In the genomic region with DNA sequence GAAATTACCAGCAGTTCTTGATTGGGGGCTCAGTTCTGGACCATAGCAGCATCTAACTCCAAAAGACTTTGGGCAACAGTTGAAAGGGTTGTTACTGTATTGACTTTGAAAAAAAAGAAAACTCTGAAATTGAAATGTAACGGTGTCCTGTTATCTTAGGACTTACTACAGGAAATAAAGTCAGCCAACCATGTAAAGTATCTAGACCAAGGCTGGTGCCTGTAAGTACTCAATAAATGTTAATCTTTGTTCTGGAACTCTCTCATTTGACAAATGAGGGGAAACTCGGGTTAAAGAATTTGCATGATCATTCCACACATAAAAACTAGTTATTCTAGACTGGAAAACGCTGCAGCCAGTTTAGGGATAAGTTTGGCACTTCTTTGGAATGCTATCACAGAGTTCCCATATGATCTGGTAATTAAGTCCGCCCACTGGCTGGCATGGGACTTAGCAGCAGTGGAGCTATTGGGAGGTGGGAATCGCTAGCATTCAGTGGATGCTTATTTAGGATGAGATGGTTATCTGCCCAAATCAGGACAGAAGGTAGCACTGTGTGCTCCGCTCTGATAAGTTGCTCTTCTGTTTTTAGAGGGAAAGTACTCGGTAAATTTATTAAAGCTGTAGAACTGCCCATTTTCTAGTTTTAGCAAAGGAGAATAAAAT, we compare ENCODE assay signal across 21 mouse cellular contexts. TPM values are rescaled to one million over a fixed set of nuclear protein-coding genes. Genes with fewer than 3 reads are reported as not detected.
DNase-seq lines count a peak whose midpoint lies in the region; ATAC-seq lines count a peak whose summit lies in the region.
"Had no signal": no experiment of that assay in that cellular context is flagged by ENCODE, and none has a peak within 500 bp of the region (broad histone marks: within the 10 kb centered on the region; RNA-seq: fewer than 3 reads in every experiment).

No protein-coding gene starts in this region.

- H3K27me3 ChIP-seq in forebrain, embryonic 16.5 days (replicated peaks; ENCODE audit: control insufficient read depth, insufficient read depth, low read length): no peaks in the 10 kb centered on the region
- no peaks in the 10 kb centered on the region for H3K27me3 ChIP-seq in forebrain, embryonic 10.5 days (ENCODE audit: poor library complexity, severe bottlenecking)
- H3K27me3 ChIP-seq in splenic B cell, adult 2 months (ENCODE audit: control insufficient read depth, insufficient read depth, low read length, poor library complexity, severe bottlenecking): no peaks in the 10 kb centered on the region
- H3K27me3 ChIP-seq: CH12.LX; embryonic facial prominence, embryonic 15.5 days; forebrain, embryonic 15.5 days; hindbrain, embryonic 13.5 days; kidney, embryonic 15.5 days; limb, embryonic 12.5 days; liver, embryonic 13.5 days; lung, embryonic 15.5 days; midbrain, embryonic 12.5 days had no signal

- WGBS in forebrain, embryonic 16.5 days: 49% methylated on average over 7 of the region's 7 CpGs
- WGBS in forebrain, embryonic 10.5 days: 75% methylated on average over 7 of the region's 7 CpGs

- no peak overlapping the region for H3K4me2 ChIP-seq in forebrain, embryonic 16.5 days (ENCODE audit: low read length)
- H3K4me2 ChIP-seq: embryonic facial prominence, embryonic 15.5 days; forebrain, embryonic 15.5 days; hindbrain, embryonic 13.5 days; kidney, embryonic 15.5 days; limb, embryonic 12.5 days; liver, embryonic 13.5 days; lung, embryonic 15.5 days; midbrain, embryonic 12.5 days had no signal

- H3K27ac ChIP-seq in forebrain, embryonic 16.5 days (ENCODE audit: low read length): no peak overlapping the region
- no peak overlapping the region for H3K27ac ChIP-seq in forebrain, embryonic 10.5 days
- H3K27ac ChIP-seq: embryonic facial prominence, embryonic 15.5 days; forebrain, embryonic 15.5 days; hindbrain, embryonic 13.5 days; kidney, embryonic 15.5 days; limb, embryonic 12.5 days; liver, embryonic 13.5 days; lung, embryonic 15.5 days; macrophage; midbrain, embryonic 12.5 days had no signal

- H3K9me3 ChIP-seq in forebrain, embryonic 16.5 days (ENCODE audit: control insufficient read depth, low read length): no peaks in the 10 kb centered on the region
- no peaks in the 10 kb centered on the region for H3K9me3 ChIP-seq in forebrain, embryonic 10.5 days
- H3K9me3 ChIP-seq: embryonic facial prominence, embryonic 15.5 days; forebrain, embryonic 15.5 days; hindbrain, embryonic 13.5 days; kidney, embryonic 15.5 days; limb, embryonic 12.5 days; liver, embryonic 13.5 days; lung, embryonic 15.5 days; midbrain, embryonic 12.5 days had no signal

- no peak for DNase-seq in forebrain, embryonic 10.5 days (ENCODE audit: extremely low spot score, low spot score)
- DNase-seq in left cerebral cortex, postnatal 25 days (ENCODE audit: low spot score in 2 of 2): peak; percentile 6 to 37
- no peak for DNase-seq in left cerebral cortex, adult 8-10 months (ENCODE audit: low spot score in 2 of 2)
- DNase-seq in layer of hippocampus, adult 9-11 months: peak; percentile 55
- DNase-seq in splenic B cell, adult 2 months (ENCODE audit: low read depth, low spot score): peak; percentile 38
- DNase-seq in gastrocnemius, postnatal 10 days: no peak
- DNase-seq: adrenal gland, postnatal 25 days; cerebellum, adult 9-10 months; liver, embryonic 13.5 days had no signal

- intact Hi-C loops in left cerebral cortex, postnatal 25 days (cut with DNase I): no loop called here

- no peak overlapping the region for H3K9ac ChIP-seq in forebrain, embryonic 16.5 days (replicated peaks; ENCODE audit: low read depth, low read length)
- H3K9ac ChIP-seq: embryonic facial prominence, embryonic 15.5 days; forebrain, embryonic 15.5 days; hindbrain, embryonic 13.5 days; kidney, embryonic 15.5 days; limb, embryonic 12.5 days; liver, embryonic 13.5 days; lung, embryonic 15.5 days; midbrain, embryonic 12.5 days had no signal

- no peaks in the 10 kb centered on the region for H3K4me1 ChIP-seq in forebrain, embryonic 16.5 days (replicated peaks; ENCODE audit: control insufficient read depth, insufficient read depth, low read length)
- peaks cover 3% of the 10 kb centered on the region for H3K4me1 ChIP-seq in forebrain, embryonic 10.5 days
- H3K4me1 ChIP-seq: forebrain, embryonic 15.5 days; hindbrain, embryonic 13.5 days; limb, embryonic 12.5 days; midbrain, embryonic 12.5 days had no signal

- no peaks in the 10 kb centered on the region for H3K36me3 ChIP-seq in forebrain, embryonic 16.5 days (ENCODE audit: control insufficient read depth, insufficient read depth)
- H3K36me3 ChIP-seq in forebrain, embryonic 10.5 days (replicated peaks): no peaks in the 10 kb centered on the region
- H3K36me3 ChIP-seq in splenic B cell, adult 2 months (ENCODE audit: control insufficient read depth, insufficient read depth, low read length, poor library complexity, severe bottlenecking): no peaks in the 10 kb centered on the region
- H3K36me3 ChIP-seq: embryonic facial prominence, embryonic 15.5 days; forebrain, embryonic 15.5 days; hindbrain, embryonic 13.5 days; kidney, embryonic 15.5 days; limb, embryonic 12.5 days; liver, embryonic 13.5 days; lung, embryonic 15.5 days; midbrain, embryonic 12.5 days had no signal

- no peak overlapping the region for H3K4me3 ChIP-seq in forebrain, embryonic 16.5 days (replicated peaks; ENCODE audit: low read length)
- no peak overlapping the region for H3K4me3 ChIP-seq in forebrain, embryonic 10.5 days
- H3K4me3 ChIP-seq: embryonic facial prominence, embryonic 15.5 days; forebrain, embryonic 15.5 days; hindbrain, embryonic 13.5 days; kidney, embryonic 15.5 days; limb, embryonic 12.5 days; liver, embryonic 13.5 days; lung, embryonic 15.5 days; midbrain, embryonic 12.5 days; myocyte had no signal

- ATAC-seq in forebrain, embryonic 16.5 days: 0 out of 2 replicates have a peak, but pooled peaks have one; percentile 15
- ATAC-seq in erythroblast, adult 5-6 weeks (replicated peaks; ENCODE audit: low FRiP score, poor library complexity, severe bottlenecking): no peak
- ATAC-seq: forebrain, embryonic 15.5 days had no signal

RNA-seq across cellular contexts. Expression of a gene that starts 17.1 kb away (rescaled TPM):
- 0.62 TPM in 1 of 2 replicates, not detected in the other for polyA plus RNA-seq in forebrain, embryonic 16.5 days (2015; fragmentation: Nextera tagmentation; extraction: Ambion mirVana)
- polyA plus RNA-seq in forebrain, embryonic 10.5 days (2016; fragmentation: Nextera tagmentation; extraction: Ambion mirVana): 0.84 and 1.2 TPM in 2 replicates
- total RNA-seq in left cerebral cortex, postnatal 25 days (2021): 1 to 10 TPM in 1 of 2 experiments, under 1 TPM in 1; 0.96 to 1.5 TPM
- total RNA-seq in left cerebral cortex, adult 8-10 months (2022): 1 to 10 TPM in 1 of 4 experiments, under 1 TPM in 1, not detected in 2; 0.87 to 1.6 TPM
- under 1 TPM; 0.45 to 0.54 TPM for total RNA-seq in gastrocnemius, postnatal 10 days (2021)
- not detected in 2 replicates for total RNA-seq in erythroblast, adult 5-6 weeks (2015; ENCODE audit: low replicate concordance)
- total RNA-seq in erythroblast, adult 5-6 weeks (2017; ENCODE audit: low replicate concordance): not detected in 2 replicates

RNA-seq across cellular contexts. Expression of a gene that starts 17.5 kb away (rescaled TPM):
- polyA plus RNA-seq in forebrain, embryonic 16.5 days (2015; fragmentation: Nextera tagmentation; extraction: Ambion mirVana): 22.2 and 27.6 TPM in 2 replicates
- polyA plus RNA-seq in forebrain, embryonic 10.5 days (2016; fragmentation: Nextera tagmentation; extraction: Ambion mirVana): 32.6 and 33.5 TPM in 2 replicates
- total RNA-seq in left cerebral cortex, postnatal 25 days (2021): 10 to 100 TPM; 52.8 to 58.2 TPM
- 10 to 100 TPM; 53.1 to 59.5 (median 56.7) TPM for total RNA-seq in left cerebral cortex, adult 8-10 months (2022)
- 10 to 100 TPM; 42.5 to 52.1 TPM for total RNA-seq in gastrocnemius, postnatal 10 days (2021)
- total RNA-seq in erythroblast, adult 5-6 weeks (2015; ENCODE audit: low replicate concordance): 21.1 and 28.2 TPM in 2 replicates
- 36.5 and 49.0 TPM in 2 replicates for total RNA-seq in erythroblast, adult 5-6 weeks (2017; ENCODE audit: low replicate concordance)

RNA-seq across cellular contexts. Expression of a gene that starts 32.4 kb away (rescaled TPM):
- polyA plus RNA-seq in forebrain, embryonic 16.5 days (2015; fragmentation: Nextera tagmentation; extraction: Ambion mirVana): 87.6 and 94.4 TPM in 2 replicates
- 95.2 and 97.8 TPM in 2 replicates for polyA plus RNA-seq in forebrain, embryonic 10.5 days (2016; fragmentation: Nextera tagmentation; extraction: Ambion mirVana)
- 10 to 100 TPM; 46.0 to 46.6 TPM for total RNA-seq in left cerebral cortex, postnatal 25 days (2021)
- total RNA-seq in left cerebral cortex, adult 8-10 months (2022): 10 to 100 TPM; 43.7 to 46.5 (median 45.8) TPM
- 10 to 100 TPM; 21.3 to 23.4 TPM for total RNA-seq in gastrocnemius, postnatal 10 days (2021)
- 55.8 and 64.0 TPM in 2 replicates for total RNA-seq in erythroblast, adult 5-6 weeks (2015; ENCODE audit: low replicate concordance)
- total RNA-seq in erythroblast, adult 5-6 weeks (2017; ENCODE audit: low replicate concordance): 73.7 and 120 TPM in 2 replicates

Comparison
In these comparisons a context has a peak if more than half of its experiments do, and no peak if none do; other contexts are left out.
1. DNase-seq: peak in left cerebral cortex, postnatal 25 days (2 of 2), layer of hippocampus, adult 9-11 months (single experiment) and splenic B cell, adult 2 months (single experiment); none in forebrain, embryonic 10.5 days (single experiment), left cerebral cortex, adult 8-10 months (0 of 2) and gastrocnemius, postnatal 10 days (single experiment).